Mouse (Mus musculus): ENCODE results near the gene Adamtsl1. TPM values are rescaled to one million over a fixed set of nuclear protein-coding genes. Genes with fewer than 3 reads are reported as not detected.

Gene Adamtsl1
- total RNA-seq, 1 experiment: 6.3 TPM

GRCm38 (mm10) chr4:86006596-86006995 lies 492.6 kb downstream of the Adamtsl1 start:
- TF ChIP-seq HCFC1 (IDR thresholded peaks at IDR 0.05; ENCODE audit: borderline replicate concordance, insufficient read depth, low read length): no peak
- TF ChIP-seq ZNF384 (IDR thresholded peaks at IDR 0.05; ENCODE audit: low read depth, low read length): no peak
- TF ChIP-seq ZC3H11A (IDR thresholded peaks at IDR 0.05; ENCODE audit: borderline replicate concordance, low read depth, low read length): no peak
- no peak for TF ChIP-seq MAFK (IDR thresholded peaks at IDR 0.05; ENCODE audit: insufficient read depth, low read depth, low read length)
- no peak for TF ChIP-seq CHD2 (IDR thresholded peaks at IDR 0.05; ENCODE audit: low read depth, low read length)
- no peak for DNase-seq (ENCODE audit: low read depth, low spot score)
- no peaks in the 10 kb centered on the region for H3K4me1 ChIP-seq (ENCODE audit: control insufficient read depth in 2 of 2, insufficient read depth in 2 of 2, low read length in 2 of 2, poor library complexity in 1 of 2)
- no peak overlapping the region for H3K4me3 ChIP-seq (ENCODE audit: insufficient read depth in 1 of 2, low read depth in 1 of 2, low read length in 2 of 2, poor library complexity in 1 of 2, severe bottlenecking in 1 of 2)
- no peak overlapping the region for H3K9ac ChIP-seq (ENCODE audit: insufficient read depth, low read depth, low read length, poor library complexity, severe bottlenecking)
- in situ Hi-C loops (cut with MboI; ENCODE audit: low sequenced_read_pairs in 2 of 2, unreplicated experiment in 2 of 2): no loop called here
- H3K36me3 ChIP-seq (ENCODE audit: control insufficient read depth, insufficient read depth, low read length, poor library complexity, severe bottlenecking): no peaks in the 10 kb centered on the region
- H3K9me3 ChIP-seq (ENCODE audit: control insufficient read depth, insufficient read depth, low read depth, low read length): no peaks in the 10 kb centered on the region
- H3K27ac ChIP-seq (ENCODE audit: insufficient read depth, low read depth, low read length, poor library complexity, severe bottlenecking): no peak overlapping the region

- in situ Hi-C loops (cut with MboI; ENCODE audit: low sequenced_read_pairs in 2 of 2, unreplicated experiment in 2 of 2): no loop called here
These were observed 499.7 kb downstream of the Adamtsl1 start for GRCm38 (mm10) chr4:86013640-86014039.

GRCm38 (mm10) chr4:86018928-86019327 lies 505.0 kb downstream of the Adamtsl1 start:
- Histone ChIP-seq H3K4me3 (ENCODE audit: insufficient read depth in 1 of 2, low read depth in 1 of 2, low read length in 2 of 2, poor library complexity in 1 of 2, severe bottlenecking in 1 of 2) (no peak overlapping the region), H3K27ac (ENCODE audit: insufficient read depth, low read depth, low read length, poor library complexity, severe bottlenecking) (no peak overlapping the region), H3K36me3 (ENCODE audit: control insufficient read depth, insufficient read depth, low read length, poor library complexity, severe bottlenecking) (no peaks in the 10 kb centered on the region), H3K9ac (ENCODE audit: insufficient read depth, low read depth, low read length, poor library complexity, severe bottlenecking) (no peak overlapping the region), H3K4me1 (ENCODE audit: control insufficient read depth in 2 of 2, insufficient read depth in 2 of 2, low read length in 2 of 2, poor library complexity in 1 of 2) (no peaks in the 10 kb centered on the region), H3K9me3 (ENCODE audit: control insufficient read depth, insufficient read depth, low read depth, low read length) (no peaks in the 10 kb centered on the region)
- DNase-seq (ENCODE audit: low read depth, low spot score): no peak
- in situ Hi-C loops (cut with MboI; ENCODE audit: low sequenced_read_pairs in 2 of 2, unreplicated experiment in 2 of 2): no loop called here
- no peak for TF ChIP-seq ZC3H11A (IDR thresholded peaks at IDR 0.05; ENCODE audit: borderline replicate concordance, low read depth, low read length)
- no peak for TF ChIP-seq HCFC1 (IDR thresholded peaks at IDR 0.05; ENCODE audit: borderline replicate concordance, insufficient read depth, low read length)
- no peak for TF ChIP-seq ZNF384 (IDR thresholded peaks at IDR 0.05; ENCODE audit: low read depth, low read length)
- no peak for TF ChIP-seq MAFK (IDR thresholded peaks at IDR 0.05; ENCODE audit: insufficient read depth, low read depth, low read length)
- TF ChIP-seq CHD2 (IDR thresholded peaks at IDR 0.05; ENCODE audit: low read depth, low read length): no peak

More at GRCm38 (mm10) chr4:86013640-86014039, 499.7 kb downstream of the Adamtsl1 start:
- no peak for TF ChIP-seq CHD2 (IDR thresholded peaks at IDR 0.05; ENCODE audit: low read depth, low read length)
- no peak for TF ChIP-seq ZC3H11A (IDR thresholded peaks at IDR 0.05; ENCODE audit: borderline replicate concordance, low read depth, low read length)
- no peak for TF ChIP-seq HCFC1 (IDR thresholded peaks at IDR 0.05; ENCODE audit: borderline replicate concordance, insufficient read depth, low read length)
- no peak for TF ChIP-seq MAFK (IDR thresholded peaks at IDR 0.05; ENCODE audit: insufficient read depth, low read depth, low read length)
- no peak for TF ChIP-seq ZNF384 (IDR thresholded peaks at IDR 0.05; ENCODE audit: low read depth, low read length)
- H3K36me3 ChIP-seq (ENCODE audit: control insufficient read depth, insufficient read depth, low read length, poor library complexity, severe bottlenecking): no peaks in the 10 kb centered on the region
- H3K4me1 ChIP-seq (ENCODE audit: control insufficient read depth in 2 of 2, insufficient read depth in 2 of 2, low read length in 2 of 2, poor library complexity in 1 of 2): no peaks in the 10 kb centered on the region
- H3K9ac ChIP-seq (ENCODE audit: insufficient read depth, low read depth, low read length, poor library complexity, severe bottlenecking): no peak overlapping the region
- H3K4me3 ChIP-seq (ENCODE audit: insufficient read depth in 1 of 2, low read depth in 1 of 2, low read length in 2 of 2, poor library complexity in 1 of 2, severe bottlenecking in 1 of 2): no peak overlapping the region
- no peak for DNase-seq (ENCODE audit: low read depth, low spot score)
- H3K9me3 ChIP-seq (ENCODE audit: control insufficient read depth, insufficient read depth, low read depth, low read length): no peaks in the 10 kb centered on the region
- no peak overlapping the region for H3K27ac ChIP-seq (ENCODE audit: insufficient read depth, low read depth, low read length, poor library complexity, severe bottlenecking)

- no peak overlapping the region for H3K9ac ChIP-seq (ENCODE audit: insufficient read depth, low read depth, low read length, poor library complexity, severe bottlenecking)
- in situ Hi-C loops (cut with MboI; ENCODE audit: low sequenced_read_pairs in 2 of 2, unreplicated experiment in 2 of 2): no loop called here
- no peak overlapping the region for H3K27ac ChIP-seq (ENCODE audit: insufficient read depth, low read depth, low read length, poor library complexity, severe bottlenecking)
- TF ChIP-seq ZNF384 (IDR thresholded peaks at IDR 0.05; ENCODE audit: low read depth, low read length) (no peak), HCFC1 (IDR thresholded peaks at IDR 0.05; ENCODE audit: borderline replicate concordance, insufficient read depth, low read length) (no peak), CHD2 (IDR thresholded peaks at IDR 0.05; ENCODE audit: low read depth, low read length) (no peak)
- no peaks in the 10 kb centered on the region for H3K9me3 ChIP-seq (ENCODE audit: control insufficient read depth, insufficient read depth, low read depth, low read length)
- H3K4me1 ChIP-seq (ENCODE audit: control insufficient read depth in 2 of 2, insufficient read depth in 2 of 2, low read length in 2 of 2, poor library complexity in 1 of 2): no peaks in the 10 kb centered on the region
- no peaks in the 10 kb centered on the region for H3K36me3 ChIP-seq (ENCODE audit: control insufficient read depth, insufficient read depth, low read length, poor library complexity, severe bottlenecking)
- no peak overlapping the region for H3K4me3 ChIP-seq (ENCODE audit: insufficient read depth in 1 of 2, low read depth in 1 of 2, low read length in 2 of 2, poor library complexity in 1 of 2, severe bottlenecking in 1 of 2)
- no peak for DNase-seq (ENCODE audit: low read depth, low spot score)
These were observed 505.6 kb downstream of the Adamtsl1 start for GRCm38 (mm10) chr4:86019586-86019985.

Measured in ES-E14 (cell line).